Mouse (Mus musculus) embryonic facial prominence, embryonic 14.5 days (tissue): ENCODE results near the gene Gkn3. TPM values are rescaled to one million over a fixed set of nuclear protein-coding genes. Genes with fewer than 3 reads are reported as not detected.

ENCODE experiments used
- ATAC-seq: fragments of 200-750 bp; cut with Nextera tagmentation; 2 replicates; pipeline ENCODE4 v1.8.0; 2017; ENCODE audit warnings: low read depth, moderate number of reproducible peaks, moderate TSS enrichment
- DNase-seq: peaks from one replicate; pipeline ENCODE4 v3.0.0-alpha.2; 2015; ENCODE audit warnings: low spot score
- H3K27ac ChIP-seq: fragments of 300-500 bp; sonication (generic); replicated peaks from 2 replicates; pipeline ENCODE4 v1.5.1; 2014; ENCODE audit warnings: low read depth, mild to moderate bottlenecking, low read length, moderate library complexity
- H3K27me3 ChIP-seq: fragments of 300-500 bp; sonication (generic); replicated peaks from 2 replicates; pipeline ENCODE4 v1.6.1; 2014; ENCODE audit warnings: low read length; ENCODE audit not compliant: control insufficient read depth, insufficient read depth
- H3K36me3 ChIP-seq: fragments of 300-500 bp; sonication (generic); 2 replicates; pipeline ENCODE4 v1.6.1; 2014; ENCODE audit warnings: low read length, mixed read lengths; ENCODE audit not compliant: control insufficient read depth, insufficient read depth
- H3K4me1 ChIP-seq: fragments of 300-500 bp; sonication (generic); 2 replicates; pipeline ENCODE4 v1.6.1; 2014; ENCODE audit warnings: antibody characterized with exemption, low read length; ENCODE audit not compliant: control insufficient read depth, insufficient read depth
- H3K4me2 ChIP-seq: fragments of 300-500 bp; sonication (generic); 2 replicates; pipeline ENCODE4 v1.6.1; 2014; ENCODE audit warnings: low read depth, mild to moderate bottlenecking, low read length, moderate library complexity, mixed read lengths
- H3K4me3 ChIP-seq: fragments of 300-500 bp; sonication (generic); 2 replicates; pipeline ENCODE4 v1.5.1; 2014; ENCODE audit warnings: low read depth, mild to moderate bottlenecking, low read length
- H3K9ac ChIP-seq: fragments of 300-500 bp; sonication (generic); 2 replicates; pipeline ENCODE4 v1.6.1; 2014; ENCODE audit warnings: low read depth, mild to moderate bottlenecking, low read length, moderate library complexity, mixed read lengths
- H3K9me3 ChIP-seq: fragments of 300-500 bp; sonication (generic); 2 replicates; pipeline ENCODE4 v1.6.1; 2016; ENCODE audit warnings: low read length; ENCODE audit not compliant: control insufficient read depth
- WGBS: fragments of 180-500 bp; shearing (Covaris S2); extraction: QIAGEN DNeasy Blood & Tissue Kit; methylation state at CpG from one replicate; pipeline ENCODE4 v1.1.7; 2014; 5-methylcytosine and 5-hydroxymethylcytosine counted together
- polyA plus RNA-seq: library from polyadenylated mRNA; unstranded; fragments of >200 nt; fragmentation: Nextera tagmentation; extraction: Ambion mirVana; gene quantifications from 2 replicates; pipeline ENCODE4 v1.2.1, GENCODE M21; 2014

Gene Gkn3
- polyA plus RNA-seq, 1 experiment from 2014 or later = 1.2 TPM

DNA sequence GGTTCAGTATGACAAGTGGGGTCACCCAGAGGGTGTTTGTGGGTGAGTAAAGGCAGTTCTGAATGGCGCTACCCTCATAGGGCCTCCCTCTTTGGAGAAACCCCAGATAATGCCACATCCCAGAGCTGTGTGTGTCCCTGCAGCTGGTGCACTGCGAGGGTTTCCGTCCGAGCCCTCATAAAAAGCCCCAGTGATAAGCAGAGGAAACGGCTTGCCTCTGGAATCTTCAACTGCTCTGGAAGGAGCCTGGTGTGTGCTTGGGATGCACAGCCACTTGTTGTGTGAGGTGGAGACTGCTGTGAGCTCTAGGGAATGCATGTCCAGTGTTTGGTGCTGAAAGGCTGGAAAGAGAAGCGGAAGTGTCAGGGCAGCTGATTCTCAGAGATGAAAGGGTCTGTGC is 12.7 kb upstream of the Gkn3 start:
- no peak overlapping the region for H3K4me3 ChIP-seq
- H3K9me3 ChIP-seq = no peaks in the 10 kb centered on the region
- H3K4me2 ChIP-seq = no peak overlapping the region
- no peak overlapping the region for H3K27ac ChIP-seq
- no peak overlapping the region for H3K9ac ChIP-seq
- DNase-seq (no peak), ATAC-seq (no peak)
- no peaks in the 10 kb centered on the region for H3K27me3 ChIP-seq
- no peaks in the 10 kb centered on the region for H3K36me3 ChIP-seq
- H3K4me1 ChIP-seq = no peaks in the 10 kb centered on the region
- 62% methylated on average over 6 of the region's 6 CpGs for WGBS

DNA sequence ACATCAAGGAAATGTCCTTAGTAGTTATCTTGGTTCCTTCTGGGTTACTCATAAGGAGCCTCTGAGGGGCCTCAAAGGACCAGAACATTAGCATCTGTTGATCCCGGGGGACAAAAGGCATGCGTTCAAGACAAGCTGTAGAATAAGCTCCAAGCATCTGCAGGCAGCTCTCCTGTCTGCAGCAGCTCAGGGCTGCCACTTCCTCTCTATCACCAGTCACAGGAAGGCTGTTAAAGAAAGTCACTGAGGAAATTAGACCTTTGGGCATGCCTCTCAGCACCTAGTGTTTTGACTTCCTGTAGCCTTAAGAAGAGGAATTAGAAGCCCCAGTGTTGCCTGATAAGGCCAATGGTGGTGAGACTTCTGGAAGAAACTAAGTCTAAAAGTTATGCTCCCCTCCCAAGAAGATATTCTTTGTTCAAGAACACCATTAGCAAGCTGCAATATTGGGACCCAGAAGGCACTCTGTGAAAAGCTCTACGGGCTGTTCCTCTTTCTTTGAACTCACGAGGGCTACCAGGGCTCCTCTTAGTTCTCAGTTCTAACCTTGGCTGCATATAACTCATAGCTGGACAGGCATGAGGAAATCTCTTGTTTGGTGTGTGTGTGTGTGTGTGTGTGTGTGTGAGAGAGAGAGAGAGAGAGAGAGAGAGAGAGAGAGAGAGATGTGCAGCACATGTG is 11.3 kb upstream of the Gkn3 start:
- Histone ChIP-seq H3K4me1 (no peaks in the 10 kb centered on the region), H3K27ac (no peak overlapping the region), H3K4me3 (no peak overlapping the region), H3K27me3 (no peaks in the 10 kb centered on the region), H3K9me3 (no peaks in the 10 kb centered on the region), H3K9ac (no peak overlapping the region), H3K4me2 (no peak overlapping the region), H3K36me3 (no peaks in the 10 kb centered on the region)
- DNase-seq = no peak
- WGBS = 63% methylated on average over 4 of the region's 4 CpGs
- no peak for ATAC-seq

DNA sequence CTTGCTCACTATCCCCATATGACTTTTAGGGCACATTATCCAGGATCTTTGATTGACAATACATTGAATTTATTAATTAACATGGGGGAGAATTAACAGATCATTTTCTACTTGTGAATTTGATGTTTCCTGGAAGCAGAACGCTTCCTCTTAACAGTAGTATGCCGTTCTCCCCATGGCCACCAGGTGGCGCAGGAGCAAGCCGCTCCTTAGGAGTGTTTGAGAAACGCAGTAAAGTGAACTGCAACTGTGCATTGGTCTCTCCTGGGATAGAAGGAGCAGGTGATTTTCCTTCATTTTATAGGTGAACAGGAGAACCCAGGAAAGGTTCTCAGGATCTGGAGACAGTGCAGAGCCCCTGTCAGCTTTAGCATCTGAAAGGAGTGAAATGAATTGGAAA is 10.4 kb upstream of the Gkn3 start:
- H3K9ac ChIP-seq = no peak overlapping the region
- no peak overlapping the region for H3K4me3 ChIP-seq
- H3K9me3 ChIP-seq = no peaks in the 10 kb centered on the region
- ATAC-seq (no peak), DNase-seq (peak; percentile 76)
- H3K27me3 ChIP-seq = no peaks in the 10 kb centered on the region
- no peaks in the 10 kb centered on the region for H3K36me3 ChIP-seq
- no peaks in the 10 kb centered on the region for H3K4me1 ChIP-seq
- 3% methylated on average over 5 of the region's 5 CpGs for whole genome bisulfite sequencing
- H3K27ac ChIP-seq = no peak overlapping the region
- H3K4me2 ChIP-seq = no peak overlapping the region

DNA sequence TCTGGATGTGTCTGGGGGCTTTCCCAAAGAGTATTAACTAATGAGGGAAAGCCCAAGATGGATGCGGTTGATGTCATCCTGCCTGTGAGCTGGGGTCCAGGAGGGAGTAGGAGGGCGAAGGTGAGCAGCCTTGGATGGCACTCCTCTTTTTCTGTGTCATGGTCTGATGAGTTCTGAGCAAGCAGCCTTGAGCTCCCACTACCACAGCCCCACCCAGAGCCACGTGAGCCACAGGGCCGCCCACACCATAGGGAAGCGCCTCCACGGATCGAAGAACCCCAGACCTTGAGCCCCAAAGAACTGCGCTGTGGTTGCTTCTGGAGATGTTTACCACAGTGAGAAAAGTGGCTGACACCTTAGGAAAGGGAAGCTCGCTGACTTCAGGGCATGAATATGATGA is 6.0 kb upstream of the Gkn3 start:
- Histone ChIP-seq H3K4me2 (no peak overlapping the region), H3K9ac (no peak overlapping the region), H3K36me3 (no peaks in the 10 kb centered on the region), H3K27ac (no peak overlapping the region), H3K4me1 (no peaks in the 10 kb centered on the region), H3K27me3 (no peaks in the 10 kb centered on the region), H3K4me3 (no peak overlapping the region), H3K9me3 (no peaks in the 10 kb centered on the region)
- no peak for DNase-seq
- 86% methylated on average over 9 of the region's 9 CpGs for WGBS
- ATAC-seq = no peak

DNA sequence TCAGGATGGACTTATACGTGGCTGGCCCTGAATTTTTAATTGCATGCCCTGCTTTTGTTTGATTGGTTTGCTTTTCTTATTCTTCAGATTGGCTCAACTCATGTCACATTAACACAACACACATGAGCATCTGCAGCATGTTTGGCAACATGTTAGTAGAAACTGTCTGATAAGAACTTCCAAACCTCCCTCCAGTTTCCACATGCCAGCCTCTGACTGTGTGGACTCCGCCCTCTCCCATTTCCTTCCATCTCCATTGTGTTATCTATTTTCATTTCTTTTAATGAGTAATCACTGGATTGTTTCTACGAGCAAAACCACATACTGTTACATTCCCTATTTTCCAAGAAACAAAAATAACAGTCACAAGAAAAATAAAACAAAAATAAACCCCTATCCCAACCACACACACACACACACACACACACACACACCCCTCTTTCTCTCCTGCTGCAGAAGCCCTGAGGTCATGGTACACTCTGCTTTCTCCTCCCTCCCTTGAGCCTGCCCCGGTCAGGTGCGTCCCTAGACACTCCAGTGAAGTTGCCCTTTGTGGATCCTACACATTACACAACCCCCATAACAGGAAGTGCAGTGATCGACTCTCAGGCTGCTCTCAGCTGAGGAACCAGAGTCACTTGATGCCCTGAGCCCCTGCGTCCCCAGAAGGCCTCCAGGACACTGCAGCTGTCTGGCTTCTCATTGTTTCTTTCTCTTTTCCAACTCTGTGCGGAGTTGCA is 4.9 kb upstream of the Gkn3 start:
- H3K9me3 ChIP-seq = no peaks in the 10 kb centered on the region
- H3K27me3 ChIP-seq = no peaks in the 10 kb centered on the region
- H3K27ac ChIP-seq = no peak overlapping the region
- WGBS = 52% methylated on average over 8 of the region's 8 CpGs
- H3K4me3 ChIP-seq = no peak overlapping the region
- no peak overlapping the region for H3K9ac ChIP-seq
- no peak overlapping the region for H3K4me2 ChIP-seq
- ATAC-seq = no peak
- H3K4me1 ChIP-seq = no peaks in the 10 kb centered on the region
- H3K36me3 ChIP-seq = no peaks in the 10 kb centered on the region
- DNase-seq = no peak

DNA sequence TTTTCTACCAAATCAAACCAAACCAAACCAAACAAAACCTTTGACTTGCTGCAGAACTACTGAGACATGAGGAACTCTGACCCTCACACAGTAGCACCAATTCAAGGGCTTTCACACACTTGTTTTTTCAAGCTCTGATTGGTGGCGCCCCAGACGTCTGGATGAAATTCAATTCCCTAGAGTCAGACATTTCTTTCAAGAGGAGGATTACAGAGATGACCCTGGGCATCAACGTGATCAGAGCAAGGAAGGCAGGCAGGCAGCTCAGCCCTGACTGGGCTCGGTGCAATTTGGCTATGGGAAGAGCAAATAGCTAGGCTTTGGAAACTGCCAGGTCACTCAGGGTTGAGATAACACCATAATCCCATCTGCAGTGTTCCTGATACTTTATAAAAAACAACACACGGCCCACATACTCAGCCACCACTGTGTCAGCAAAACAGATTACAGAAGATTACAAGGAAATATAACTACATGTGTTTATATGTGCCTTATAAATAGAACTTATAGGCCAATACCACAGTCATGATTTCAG is 787 bp upstream of the Gkn3 start:
- Histone ChIP-seq H3K9me3 (no peaks in the 10 kb centered on the region), H3K36me3 (no peaks in the 10 kb centered on the region), H3K27ac (no peak overlapping the region), H3K27me3 (peaks cover 6% of the 10 kb centered on the region; the same call in 1 of the 2 replicates), H3K9ac (no peak overlapping the region), H3K4me1 (no peaks in the 10 kb centered on the region), H3K4me3 (no peak overlapping the region), H3K4me2 (no peak overlapping the region)
- no peak for ATAC-seq
- 19% methylated on average over 5 of the region's 5 CpGs for WGBS
- no peak for DNase-seq

DNA sequence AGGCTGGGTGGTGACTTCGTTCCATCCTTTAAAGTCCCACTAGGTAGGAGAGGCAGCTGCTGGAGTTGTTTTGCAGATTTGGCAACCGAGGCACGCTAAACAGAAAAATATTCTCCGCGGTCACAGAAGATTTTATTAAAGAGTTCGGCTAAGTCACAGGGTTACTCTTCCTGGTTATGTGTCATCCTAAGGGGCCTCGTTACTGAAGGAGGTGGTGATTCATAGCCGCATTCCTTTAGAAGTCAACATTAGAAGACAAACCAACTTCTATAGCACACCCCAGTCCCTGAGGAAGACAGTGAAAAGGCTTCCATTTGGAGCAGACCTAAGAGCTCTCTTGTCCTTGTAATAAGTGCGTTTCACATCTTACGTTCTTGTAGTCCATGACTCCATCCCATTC is 2.1 kb downstream of the Gkn3 start:
- Histone ChIP-seq H3K4me3 (no peak overlapping the region), H3K27me3 (peaks cover 14% of the 10 kb centered on the region), H3K4me1 (peaks cover 6% of the 10 kb centered on the region; the same call in 1 of the 2 replicates), H3K4me2 (no peak overlapping the region), H3K36me3 (no peaks in the 10 kb centered on the region), H3K9me3 (no peaks in the 10 kb centered on the region), H3K27ac (no peak overlapping the region), H3K9ac (no peak overlapping the region)
- WGBS = 82% methylated on average over 10 of the region's 10 CpGs
- no peak for ATAC-seq
- no peak for DNase-seq

DNA sequence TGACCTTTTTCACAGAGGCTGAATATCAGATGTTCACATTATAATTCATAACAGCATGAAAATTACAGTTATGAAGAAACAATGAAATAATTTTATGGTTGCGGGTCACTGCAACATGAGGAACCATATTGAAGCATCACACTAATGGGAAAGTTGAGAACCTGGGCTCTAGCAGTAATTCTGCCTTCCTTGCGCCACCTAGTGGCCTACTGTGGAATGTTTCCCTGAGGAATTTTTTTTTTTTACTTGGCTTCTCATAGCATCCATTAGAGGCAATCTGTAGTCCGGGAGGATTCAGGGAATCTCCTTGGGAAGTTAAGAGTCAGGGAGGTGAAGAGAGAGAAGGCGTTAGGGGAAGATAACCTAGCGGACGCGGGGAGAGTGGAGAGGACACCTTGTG is 2.5 kb downstream of the Gkn3 start:
- Histone ChIP-seq H3K36me3 (no peaks in the 10 kb centered on the region), H3K27ac (no peak overlapping the region), H3K4me2 (no peak overlapping the region), H3K4me1 (peaks cover 6% of the 10 kb centered on the region; the same call in 1 of the 2 replicates), H3K27me3 (peaks cover 14% of the 10 kb centered on the region), H3K9ac (no peak overlapping the region), H3K9me3 (no peaks in the 10 kb centered on the region), H3K4me3 (no peak overlapping the region)
- DNase-seq = peak; percentile 78
- no peak for ATAC-seq
- 13% methylated on average over 7 of the region's 7 CpGs for WGBS
